Mouse (Mus musculus): Measurements from ENCODE around the gene Olfr618. TPM values are rescaled to one million over a fixed set of nuclear protein-coding genes. Genes with fewer than 3 reads are reported as not detected.

Olfr618 gene
- not detected for polyA plus RNA-seq (2017; shearing (Covaris generic))

GRCm38 (mm10) chr7:103589803-103590202 lies at the start of gene Olfr618:
Olfr618 (plus strand) TSS chr7:103590103.

GRCm38 (mm10) chr7:103542617-103543016 lies 47.3 kb upstream of the Olfr618 start, which contains the start of gene Olfr612:
Olfr612 (minus strand) TSS chr7:103542717.

GRCm38 (mm10) chr7:103547774-103548173 lies 42.1 kb upstream of the Olfr618 start, which contains the start of gene Olfr613:
Olfr613 (plus strand) TSS chr7:103548074.

GRCm38 (mm10) chr7:103555779-103556178 lies 34.1 kb upstream of the Olfr618 start, which contains the start of gene Olfr615:
Olfr615 (plus strand) TSS chr7:103556079.

GRCm38 (mm10) chr7:103569043-103569442 lies 20.9 kb upstream of the Olfr618 start, which contains the start of gene Olfr616:
Olfr616 (minus strand) TSS chr7:103569143.

GRCm38 (mm10) chr7:103572761-103573160 lies 17.1 kb upstream of the Olfr618 start, which contains the start of gene Olfr617:
Olfr617 (plus strand) TSS chr7:103573061.

GRCm38 (mm10) chr7:103600275-103600674 lies 10.4 kb downstream of the Olfr618 start, which contains the start of gene Olfr619:
Olfr619 (plus strand) TSS chr7:103600575.

GRCm38 (mm10) chr7:103612434-103612833 lies 22.5 kb downstream of the Olfr618 start, which contains the start of gene Olfr620:
Olfr620 (minus strand) TSS chr7:103612534.

GRCm38 (mm10) chr7:103642602-103643001 lies 52.7 kb downstream of the Olfr618 start, which contains the start of gene Olfr622:
Olfr622 (minus strand) TSS chr7:103642702.

Other genes with a start within 250 kb of the Olfr618 start
- gene Olfr600, start 240.4 kb upstream of the Olfr618 start, polyA plus RNA-seq (2017; shearing (Covaris generic)) = not detected
- gene Olfr601, start 227.4 kb upstream of the Olfr618 start, polyA plus RNA-seq (2017; shearing (Covaris generic)) = not detected
- not detected for gene Olfr603, start 203.9 kb upstream of the Olfr618 start, polyA plus RNA-seq (2017; shearing (Covaris generic))
- not detected for gene Usp17lc, start 175.0 kb upstream of the Olfr618 start, polyA plus RNA-seq (2017; shearing (Covaris generic))
- gene Olfr605, start 144.7 kb upstream of the Olfr618 start, polyA plus RNA-seq (2017; shearing (Covaris generic)) = not detected
- not detected for gene Olfr606, start 141.1 kb upstream of the Olfr618 start, polyA plus RNA-seq (2017; shearing (Covaris generic))
- 0.09 TPM for gene Olfr607, start 126.0 kb upstream of the Olfr618 start, polyA plus RNA-seq (2017; shearing (Covaris generic))
- not detected for gene Olfr608, start 120.2 kb upstream of the Olfr618 start, polyA plus RNA-seq (2017; shearing (Covaris generic))
- not detected for gene Olfr609, start 92.0 kb upstream of the Olfr618 start, polyA plus RNA-seq (2017; shearing (Covaris generic))
- gene Olfr610, start 78.0 kb upstream of the Olfr618 start, polyA plus RNA-seq (2017; shearing (Covaris generic)) = not detected
- gene Olfr611, start 69.3 kb upstream of the Olfr618 start, polyA plus RNA-seq (2017; shearing (Covaris generic)) = not detected
- gene Olfr612, start 47.4 kb upstream of the Olfr618 start, polyA plus RNA-seq (2017; shearing (Covaris generic)) = not detected
- gene Olfr613, start 42.0 kb upstream of the Olfr618 start, polyA plus RNA-seq (2017; shearing (Covaris generic)) = not detected
- not detected for gene Olfr615, start 34.0 kb upstream of the Olfr618 start, polyA plus RNA-seq (2017; shearing (Covaris generic))
- gene Olfr616, start 21.0 kb upstream of the Olfr618 start, polyA plus RNA-seq (2017; shearing (Covaris generic)) = not detected
- not detected for gene Olfr617, start 17.0 kb upstream of the Olfr618 start, polyA plus RNA-seq (2017; shearing (Covaris generic))
- gene Olfr619, start 10.5 kb downstream of the Olfr618 start, polyA plus RNA-seq (2017; shearing (Covaris generic)) = not detected
- not detected for gene Olfr620, start 22.4 kb downstream of the Olfr618 start, polyA plus RNA-seq (2017; shearing (Covaris generic))
- gene Olfr622, start 52.6 kb downstream of the Olfr618 start, polyA plus RNA-seq (2017; shearing (Covaris generic)) = not detected
- gene Olfr623, start 73.6 kb downstream of the Olfr618 start, polyA plus RNA-seq (2017; shearing (Covaris generic)) = not detected
- not detected for gene Olfr624, start 81.1 kb downstream of the Olfr618 start, polyA plus RNA-seq (2017; shearing (Covaris generic))
- not detected for gene Olfr625-ps1, start 92.6 kb downstream of the Olfr618 start, polyA plus RNA-seq (2017; shearing (Covaris generic))
- not detected for gene Olfr243, start 124.6 kb downstream of the Olfr618 start, polyA plus RNA-seq (2017; shearing (Covaris generic))
- not detected for gene Olfr628, start 140.3 kb downstream of the Olfr618 start, polyA plus RNA-seq (2017; shearing (Covaris generic))
- not detected for gene Olfr629, start 154.8 kb downstream of the Olfr618 start, polyA plus RNA-seq (2017; shearing (Covaris generic))
- not detected for gene Olfr630, start 167.2 kb downstream of the Olfr618 start, polyA plus RNA-seq (2017; shearing (Covaris generic))
- not detected for gene Olfr69, start 181.5 kb downstream of the Olfr618 start, polyA plus RNA-seq (2017; shearing (Covaris generic))
- 0.14 TPM for gene Olfr68, start 189.6 kb downstream of the Olfr618 start, polyA plus RNA-seq (2017; shearing (Covaris generic))
- gene Olfr67, start 201.7 kb downstream of the Olfr618 start, polyA plus RNA-seq (2017; shearing (Covaris generic)) = not detected
- not detected for gene Hbb-bt, start 223.9 kb downstream of the Olfr618 start, polyA plus RNA-seq (2017; shearing (Covaris generic))
- gene Hbb-bs, start 238.0 kb downstream of the Olfr618 start, polyA plus RNA-seq (2017; shearing (Covaris generic)) = 1.6 TPM